Mouse (Mus musculus) liver, embryonic 15.5 days (tissue): ENCODE results near the gene Dleu7. TPM values are rescaled to one million over a fixed set of nuclear protein-coding genes. Genes with fewer than 3 reads are reported as not detected.

Experiments used
- ATAC-seq: fragments of 200-750 bp; cut with Nextera tagmentation; 2 replicates; pipeline ENCODE4 v1.8.0; 2017; ENCODE audit warnings: moderate number of reproducible peaks, mild to moderate bottlenecking, moderate library complexity; ENCODE audit not compliant: insufficient read depth
- H3K27ac ChIP-seq: fragments of 300-500 bp; sonication (generic); replicated peaks from 2 replicates; pipeline ENCODE4 v1.5.1; 2015; ENCODE audit warnings: mild to moderate bottlenecking, inconsistent platforms
- H3K27me3 ChIP-seq: fragments of 300-500 bp; sonication (generic); 2 replicates; pipeline ENCODE4 v1.6.1; 2015; ENCODE audit warnings: mild to moderate bottlenecking, inconsistent platforms
- H3K36me3 ChIP-seq: fragments of 300-500 bp; sonication (generic); replicated peaks from 2 replicates; pipeline ENCODE4 v1.6.1; 2015; ENCODE audit warnings: moderate library complexity, mild to moderate bottlenecking, inconsistent platforms
- H3K4me1 ChIP-seq: fragments of 300-500 bp; sonication (generic); replicated peaks from 2 replicates; pipeline ENCODE4 v1.6.1; 2015; ENCODE audit warnings: inconsistent platforms
- H3K4me2 ChIP-seq: fragments of 300-500 bp; sonication (generic); 2 replicates; pipeline ENCODE4 v1.6.1; 2015; ENCODE audit warnings: moderate library complexity, mild to moderate bottlenecking, inconsistent platforms
- H3K4me3 ChIP-seq: fragments of 300-500 bp; sonication (generic); replicated peaks from 2 replicates; pipeline ENCODE4 v1.5.1; 2015; ENCODE audit warnings: mild to moderate bottlenecking, inconsistent platforms
- H3K9ac ChIP-seq: fragments of 300-500 bp; sonication (generic); 2 replicates; pipeline ENCODE4 v1.6.1; 2015; ENCODE audit warnings: moderate library complexity, mild to moderate bottlenecking, inconsistent platforms
- H3K9me3 ChIP-seq: fragments of 300-500 bp; sonication (generic); replicated peaks from 2 replicates; pipeline ENCODE4 v1.6.1; 2016; ENCODE audit warnings: inconsistent platforms
- WGBS: fragments of 180-500 bp; shearing (Covaris S2); methylation state at CpG from one replicate; pipeline ENCODE4 v1.1.7; 2015; ENCODE audit warnings: mixed read lengths; ENCODE audit not compliant: insufficient replicate concordance; 5-methylcytosine and 5-hydroxymethylcytosine counted together
- polyA plus RNA-seq: library from polyadenylated mRNA; unstranded; fragments of >200 nt; fragmentation: Nextera tagmentation; extraction: Ambion mirVana; gene quantifications from 2 replicates; pipeline ENCODE4 v1.2.1, GENCODE M21; 2015

Gene Dleu7
- 0.14 and 0.20 TPM in 2 replicates for polyA plus RNA-seq

GRCm38 (mm10) chr14:62292488-62293339 is at the start of gene Dleu7, which contains the start of gene Rnaseh2b:
TSS of gene Dleu7 (minus strand) at chr14:62293047.
TSS of gene Rnaseh2b (plus strand) at chr14:62292589.
- no peak for ATAC-seq
- whole genome bisulfite sequencing = 2% methylated on average over 60 of the region's 60 CpGs
- peak within 1 kb of the TSS; percentile 38 for H3K4me3 ChIP-seq
- H3K4me2 ChIP-seq = peak within 1 kb of the TSS; percentile 67
- H3K27me3 ChIP-seq = peaks cover 13% of the 10 kb centered on the region
- no peak within 1 kb of the TSS for H3K9ac ChIP-seq
- H3K4me1 ChIP-seq = no peaks in the 10 kb centered on the region; the same call in 1 of the 2 replicates
- no peaks in the 10 kb centered on the region for H3K36me3 ChIP-seq
- no peaks in the 10 kb centered on the region for H3K9me3 ChIP-seq
- H3K27ac ChIP-seq = no peak within 1 kb of the TSS

DNA sequence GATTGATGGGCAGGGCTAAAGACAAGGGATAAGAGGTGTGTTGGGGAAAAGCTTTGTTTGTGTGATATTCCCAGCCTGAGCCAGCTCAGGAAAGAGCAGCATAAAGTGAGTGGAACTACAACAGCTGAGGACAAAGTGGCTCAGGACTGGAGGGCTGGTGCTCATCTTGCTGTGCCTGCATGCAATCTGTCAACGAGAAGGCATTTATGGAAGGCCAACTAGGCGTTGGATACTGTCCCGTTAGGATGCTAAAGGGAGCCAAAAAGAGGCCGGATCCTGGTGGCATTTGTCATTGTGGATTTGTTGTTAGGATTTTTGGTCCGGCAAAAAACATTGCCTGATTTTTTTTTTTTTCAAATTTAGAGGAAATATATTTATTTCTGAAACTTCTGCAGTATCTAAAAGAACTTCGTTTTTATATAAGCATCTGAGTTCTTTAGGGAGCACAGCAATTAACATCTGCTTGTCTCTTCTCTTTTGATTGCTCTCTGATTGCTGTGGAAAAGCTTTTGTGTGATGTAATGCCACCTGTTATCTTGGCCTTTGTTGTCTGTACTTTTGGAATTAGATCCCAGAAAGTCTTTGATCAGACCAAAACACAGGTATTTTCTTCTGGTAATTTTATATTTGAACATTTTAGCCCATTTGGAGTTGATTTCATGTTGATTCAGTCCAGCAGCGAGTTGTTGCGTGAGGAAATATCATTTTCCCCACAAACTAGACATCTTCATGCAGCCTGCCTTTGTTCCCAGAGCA is 49.2 kb upstream of the Dleu7 start:
- ATAC-seq = no peak
- Histone ChIP-seq H3K9me3 (no peaks in the 10 kb centered on the region), H3K27me3 (no peaks in the 10 kb centered on the region), H3K4me1 (peaks cover 48% of the 10 kb centered on the region), H3K27ac (0 out of 2 replicates have a peak overlapping the region, but pooled peaks have one; percentile 51), H3K9ac (no peak overlapping the region), H3K4me3 (0 out of 2 replicates have a peak overlapping the region, but pooled peaks have one; percentile 11), H3K36me3 (0 out of 2 replicates have a peak, but pooled peaks cover 11% of the 10 kb centered on the region), H3K4me2 (peak overlapping the region; percentile 50)
- 53% methylated on average over 8 of the region's 8 CpGs for WGBS

GRCm38 (mm10) chr14:62339196-62339595 is 46.3 kb upstream of the Dleu7 start:
- no peak for ATAC-seq
- no peak overlapping the region for H3K9ac ChIP-seq
- H3K4me3 ChIP-seq = no peak overlapping the region
- 0 out of 2 replicates have a peak, but pooled peaks cover 5% of the 10 kb centered on the region for H3K36me3 ChIP-seq
- 67% methylated on average over 1 of the region's 1 CpGs for WGBS
- no peaks in the 10 kb centered on the region for H3K9me3 ChIP-seq
- no peak overlapping the region for H3K4me2 ChIP-seq
- peaks cover 65% of the 10 kb centered on the region for H3K4me1 ChIP-seq
- no peaks in the 10 kb centered on the region for H3K27me3 ChIP-seq
- H3K27ac ChIP-seq = peak overlapping the region; percentile 11; the same call in 1 of the 2 replicates

GRCm38 (mm10) chr14:62333909-62334687 is 41.3 kb upstream of the Dleu7 start:
- Histone ChIP-seq H3K4me3 (no peak overlapping the region), H3K4me2 (peak overlapping the region; percentile 79), H3K9ac (no peak overlapping the region), H3K9me3 (no peaks in the 10 kb centered on the region), H3K27ac (no peak overlapping the region), H3K4me1 (peaks cover 68% of the 10 kb centered on the region), H3K36me3 (0 out of 2 replicates have a peak, but pooled peaks cover 5% of the 10 kb centered on the region), H3K27me3 (no peaks in the 10 kb centered on the region)
- ATAC-seq = no peak
- WGBS = 76% methylated on average over 9 of the region's 9 CpGs

DNA sequence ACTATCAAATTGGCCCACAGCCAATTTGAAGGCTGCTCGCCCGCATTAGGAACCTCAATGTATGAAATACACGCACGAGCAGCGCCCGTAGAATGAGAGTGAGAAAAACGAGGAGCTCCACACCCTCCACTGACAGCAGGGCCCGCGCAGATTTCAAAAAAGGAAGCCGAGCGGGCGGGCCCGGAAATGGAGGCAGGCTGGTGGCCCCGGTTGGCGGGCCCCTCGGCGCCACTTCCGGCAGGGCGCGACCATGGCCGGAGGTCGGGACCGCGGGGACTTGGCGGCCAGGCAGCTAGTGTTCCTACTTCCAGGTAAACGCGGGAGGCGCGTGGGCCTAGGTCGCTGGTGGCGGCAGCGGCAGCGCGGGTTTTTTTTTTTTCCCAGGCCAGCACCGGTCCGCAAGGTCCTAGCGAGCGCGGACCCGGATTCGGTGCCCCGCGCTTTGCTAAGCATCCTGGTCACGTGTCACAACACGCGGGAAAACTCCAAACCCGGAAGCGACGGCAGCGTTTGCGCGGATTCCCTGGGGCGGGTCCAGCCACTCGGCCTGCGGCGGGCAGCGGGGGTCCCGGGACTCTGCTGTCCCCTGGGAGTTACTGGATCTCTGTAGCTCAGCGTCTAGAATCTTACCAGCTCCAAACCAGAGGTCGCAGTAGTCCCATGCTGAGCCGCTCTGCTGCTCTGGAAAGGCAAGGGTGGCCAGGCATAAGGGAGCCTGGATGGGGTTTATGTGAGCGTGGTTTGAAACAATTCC is 39.2 kb upstream of the Dleu7 start:
- Histone ChIP-seq H3K4me1 (peaks cover 57% of the 10 kb centered on the region), H3K9ac (peak overlapping the region; percentile 70)
- WGBS = under 1% methylated on average over 62 of the region's 62 CpGs

DNA sequence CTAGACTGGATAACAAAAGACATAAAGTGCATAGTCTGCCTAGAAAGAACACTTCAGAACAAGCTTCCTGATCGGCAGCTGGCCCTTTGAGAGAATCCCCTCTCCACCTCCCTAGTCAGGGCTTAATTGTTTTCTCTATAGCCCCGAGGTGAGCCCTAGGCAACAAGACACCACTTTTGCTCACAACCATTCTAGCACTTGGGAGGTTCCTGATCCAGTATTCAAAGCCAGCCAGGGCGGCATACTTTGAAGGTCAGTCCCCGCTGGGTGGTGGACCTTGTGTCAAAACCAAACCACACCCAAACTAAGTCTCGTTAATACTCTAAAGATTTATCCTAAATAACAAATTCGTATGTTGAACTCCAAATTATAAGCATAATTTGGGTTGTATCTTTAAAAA is 38.6 kb upstream of the Dleu7 start:
- H3K36me3 ChIP-seq = no peaks in the 10 kb centered on the region
- peak overlapping the region; percentile 84 for H3K4me3 ChIP-seq
- H3K9ac ChIP-seq = peak overlapping the region; percentile 70
- H3K27me3 ChIP-seq = no peaks in the 10 kb centered on the region
- peak overlapping the region; percentile 79 for H3K4me2 ChIP-seq
- ATAC-seq = peak; percentile 49
- H3K4me1 ChIP-seq = peaks cover 57% of the 10 kb centered on the region
- peak overlapping the region; percentile 89 for H3K27ac ChIP-seq
- WGBS = 13% methylated on average over 6 of the region's 6 CpGs
- H3K9me3 ChIP-seq = no peaks in the 10 kb centered on the region

More for the DNA sequence above, 39.2 kb upstream of the Dleu7 start:
- no peaks in the 10 kb centered on the region for H3K36me3 ChIP-seq
- H3K4me2 ChIP-seq = peak overlapping the region; percentile 79
- H3K4me3 ChIP-seq = peak overlapping the region; percentile 84
- H3K9me3 ChIP-seq = no peaks in the 10 kb centered on the region
- ATAC-seq = peak; percentile 95
- peak overlapping the region; percentile 89 for H3K27ac ChIP-seq
- no peaks in the 10 kb centered on the region for H3K27me3 ChIP-seq

- Histone ChIP-seq H3K36me3 (no peaks in the 10 kb centered on the region), H3K4me2 (no peak overlapping the region), H3K27ac (no peak overlapping the region), H3K4me3 (no peak overlapping the region), H3K4me1 (peaks cover 45% of the 10 kb centered on the region), H3K9me3 (no peaks in the 10 kb centered on the region), H3K9ac (no peak overlapping the region), H3K27me3 (no peaks in the 10 kb centered on the region)
- ATAC-seq = no peak
- 71% methylated on average over 3 of the region's 3 CpGs for WGBS
These were observed 36.8 kb upstream of the Dleu7 start for GRCm38 (mm10) chr14:62329631-62330030.

GRCm38 (mm10) chr14:62328606-62329005 is 35.8 kb upstream of the Dleu7 start:
- H3K27ac ChIP-seq = no peak overlapping the region
- H3K9me3 ChIP-seq = no peaks in the 10 kb centered on the region
- H3K4me1 ChIP-seq = peaks cover 34% of the 10 kb centered on the region
- WGBS = 35% methylated on average over 6 of the region's 6 CpGs
- no peak overlapping the region for H3K4me3 ChIP-seq
- ATAC-seq = no peak
- no peaks in the 10 kb centered on the region for H3K36me3 ChIP-seq
- H3K4me2 ChIP-seq = no peak overlapping the region
- H3K9ac ChIP-seq = no peak overlapping the region
- no peaks in the 10 kb centered on the region for H3K27me3 ChIP-seq

DNA sequence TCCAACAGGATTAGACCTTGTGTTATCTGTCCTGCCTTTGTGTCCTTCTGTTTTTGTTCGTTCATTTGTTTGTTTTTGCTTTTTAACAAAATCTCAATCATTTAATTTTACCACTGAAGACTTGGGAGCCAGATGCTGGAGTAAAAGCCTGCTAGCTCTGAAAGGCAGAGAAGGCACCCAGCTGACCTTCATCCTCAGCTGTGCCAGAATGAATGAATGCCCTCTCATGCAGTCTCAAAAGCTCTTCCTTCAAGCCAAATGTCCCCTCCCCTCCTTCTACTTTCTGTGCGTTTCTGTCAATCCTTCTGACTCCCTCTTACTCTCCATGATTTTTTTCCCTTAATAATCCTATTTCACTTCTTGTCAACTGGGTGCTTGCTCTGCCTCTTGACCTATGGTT is 34.3 kb upstream of the Dleu7 start:
- no peak overlapping the region for H3K4me2 ChIP-seq
- H3K27me3 ChIP-seq = 0 out of 2 replicates have a peak, but pooled peaks cover 7% of the 10 kb centered on the region
- H3K36me3 ChIP-seq = no peaks in the 10 kb centered on the region
- no peaks in the 10 kb centered on the region for H3K9me3 ChIP-seq
- H3K4me1 ChIP-seq = peaks cover 26% of the 10 kb centered on the region
- H3K4me3 ChIP-seq = no peak overlapping the region
- 42% methylated on average over 2 of the region's 2 CpGs for WGBS
- no peak for ATAC-seq
- no peak overlapping the region for H3K27ac ChIP-seq
- no peak overlapping the region for H3K9ac ChIP-seq

DNA sequence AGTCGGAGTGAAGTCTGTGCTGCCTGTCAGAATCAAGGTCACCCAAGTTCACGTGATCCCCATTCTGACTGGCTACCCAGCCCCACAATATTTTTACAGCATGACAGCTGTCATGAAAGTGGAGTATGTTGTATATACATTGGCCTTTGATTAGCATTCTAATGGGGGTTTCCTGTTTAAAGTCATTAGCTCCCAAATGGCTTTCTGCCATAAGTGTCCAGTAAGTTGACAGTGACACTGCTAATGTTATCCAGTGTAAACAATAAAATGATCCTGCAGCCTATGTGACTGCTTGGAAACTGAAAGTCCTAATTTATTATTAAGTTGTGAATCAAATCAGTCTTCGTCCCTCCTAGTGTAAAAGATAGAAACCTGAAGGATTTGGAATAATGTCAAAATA is 33.2 kb upstream of the Dleu7 start:
- peaks cover 20% of the 10 kb centered on the region for H3K4me1 ChIP-seq
- no peak for ATAC-seq
- H3K27ac ChIP-seq = no peak overlapping the region
- no peak overlapping the region for H3K9ac ChIP-seq
- no peak overlapping the region for H3K4me2 ChIP-seq
- 64% methylated on average over 3 of the region's 3 CpGs for WGBS
- no peaks in the 10 kb centered on the region for H3K9me3 ChIP-seq
- H3K4me3 ChIP-seq = no peak overlapping the region
- no peaks in the 10 kb centered on the region for H3K36me3 ChIP-seq
- H3K27me3 ChIP-seq = 0 out of 2 replicates have a peak, but pooled peaks cover 7% of the 10 kb centered on the region
